Comparison of ENCODE assay signal across 8 mouse cellular contexts in genomic region chr12:95695834-95696521, GRCm38 (mm10). TPM values are rescaled to one million over a fixed set of nuclear protein-coding genes. Genes with fewer than 3 reads are reported as not detected.
DNase-seq lines count a peak whose midpoint lies in the region; ATAC-seq and TF ChIP-seq lines count a peak whose summit lies in the region.
"Had no signal": no experiment of that assay in that cellular context is flagged by ENCODE, and none has a peak within 500 bp of the region (broad histone marks: within the 10 kb centered on the region; RNA-seq: fewer than 3 reads in every experiment).

No protein-coding gene starts in this region.

- peak overlapping the region; percentile 77 for H3K9ac ChIP-seq in lung, embryonic 14.5 days
- H3K9ac ChIP-seq in embryonic facial prominence, embryonic 13.5 days: peak overlapping the region; percentile 89
- peak overlapping the region; percentile 79 for H3K9ac ChIP-seq in intestine, embryonic 14.5 days (ENCODE audit: low read length)
- H3K9ac ChIP-seq in neural tube, embryonic 12.5 days: peak overlapping the region; percentile 78

- ATAC-seq in lung, embryonic 14.5 days (ENCODE audit: insufficient read depth): peak; percentile 1; the same call in 1 of the 2 replicates
- ATAC-seq in embryonic facial prominence, embryonic 13.5 days (ENCODE audit: insufficient number of reproducible peaks, insufficient read depth, low FRiP score, low TSS enrichment, low read depth): no peak
- no peak for ATAC-seq in intestine, embryonic 14.5 days (replicated peaks; ENCODE audit: low FRiP score, low TSS enrichment, low read depth)
- 0 out of 2 replicates have a peak, but pooled peaks have one; percentile 23 for ATAC-seq in neural tube, embryonic 12.5 days (ENCODE audit: low FRiP score, low read depth)

- no peaks in the 10 kb centered on the region for H3K36me3 ChIP-seq in lung, embryonic 14.5 days (ENCODE audit: insufficient read depth)
- no peaks in the 10 kb centered on the region for H3K36me3 ChIP-seq in embryonic facial prominence, embryonic 13.5 days
- H3K36me3 ChIP-seq in intestine, embryonic 14.5 days (ENCODE audit: control insufficient read depth, insufficient read depth, low read length): no peaks in the 10 kb centered on the region
- H3K36me3 ChIP-seq in neural tube, embryonic 12.5 days: no peaks in the 10 kb centered on the region

- H3K27ac ChIP-seq in lung, embryonic 14.5 days (ENCODE audit: low read depth): peak overlapping the region; percentile 93
- H3K27ac ChIP-seq in embryonic facial prominence, embryonic 13.5 days: peak overlapping the region; percentile 97
- peak overlapping the region; percentile 86 for H3K27ac ChIP-seq in intestine, embryonic 14.5 days (ENCODE audit: low read depth)
- H3K27ac ChIP-seq in neural tube, embryonic 12.5 days: peak overlapping the region; percentile 72; the same call in 1 of the 2 replicates

- intact Hi-C loops in gastrocnemius, postnatal 14 days (cut with DNase I; ENCODE audit: low total_unique reads): no loop called here

- peak; percentile 40 for DNase-seq in lung, embryonic 14.5 days
- DNase-seq in lung, postnatal 25 days (ENCODE audit: low spot score): no peak
- DNase-seq in intestine, embryonic 14.5 days (ENCODE audit: low spot score): peak; percentile 58
- no peak for DNase-seq in adrenal gland, adult 2 months
- no peak for DNase-seq in gastrocnemius, postnatal 14 days

- H3K4me3 ChIP-seq in lung, embryonic 14.5 days (ENCODE audit: low read depth, low read length): peak overlapping the region; percentile 73
- peak overlapping the region; percentile 79 for H3K4me3 ChIP-seq in embryonic facial prominence, embryonic 13.5 days
- peak overlapping the region; percentile 85 for H3K4me3 ChIP-seq in intestine, embryonic 14.5 days (ENCODE audit: low read depth, low read length)
- peak overlapping the region; percentile 73 for H3K4me3 ChIP-seq in neural tube, embryonic 12.5 days

- H3K4me2 ChIP-seq in lung, embryonic 14.5 days: peak overlapping the region; percentile 79
- peak overlapping the region; percentile 91 for H3K4me2 ChIP-seq in embryonic facial prominence, embryonic 13.5 days
- peak overlapping the region; percentile 95 for H3K4me2 ChIP-seq in intestine, embryonic 14.5 days (ENCODE audit: low read length)
- peak overlapping the region; percentile 66 for H3K4me2 ChIP-seq in neural tube, embryonic 12.5 days (replicated peaks)

- H3K27me3 ChIP-seq in lung, embryonic 14.5 days (ENCODE audit: insufficient read depth, low read length): peaks cover 7% of the 10 kb centered on the region
- peaks cover 7% of the 10 kb centered on the region for H3K27me3 ChIP-seq in embryonic facial prominence, embryonic 13.5 days
- peaks cover 25% of the 10 kb centered on the region for H3K27me3 ChIP-seq in intestine, embryonic 14.5 days (replicated peaks; ENCODE audit: control insufficient read depth, insufficient read depth, low read length)
- H3K27me3 ChIP-seq in neural tube, embryonic 12.5 days (replicated peaks): peaks cover 30% of the 10 kb centered on the region

- no peak; the same call in 1 of the 2 replicates for TF ChIP-seq CTCF in lung, embryonic 14.5 days (IDR thresholded peaks at IDR 0.05; ENCODE audit: low read depth)

- WGBS in lung, embryonic 14.5 days: 1% methylated on average over 28 of the region's 28 CpGs
- WGBS in embryonic facial prominence, embryonic 13.5 days: under 1% methylated on average over 24 of the region's 28 CpGs
- WGBS in intestine, embryonic 14.5 days: under 1% methylated on average over 28 of the region's 28 CpGs
- under 1% methylated on average over 26 of the region's 28 CpGs for WGBS in neural tube, embryonic 12.5 days

- H3K9me3 ChIP-seq in lung, embryonic 14.5 days (ENCODE audit: low read depth, low read length): no peaks in the 10 kb centered on the region
- no peaks in the 10 kb centered on the region for H3K9me3 ChIP-seq in embryonic facial prominence, embryonic 13.5 days
- no peaks in the 10 kb centered on the region for H3K9me3 ChIP-seq in intestine, embryonic 14.5 days (ENCODE audit: control insufficient read depth, low read length)
- H3K9me3 ChIP-seq in neural tube, embryonic 12.5 days: no peaks in the 10 kb centered on the region

- peaks cover 6% of the 10 kb centered on the region; the same call in 1 of the 2 replicates for H3K4me1 ChIP-seq in lung, embryonic 14.5 days (ENCODE audit: insufficient read depth)
- H3K4me1 ChIP-seq in embryonic facial prominence, embryonic 13.5 days: peaks cover 30% of the 10 kb centered on the region
- peaks cover 14% of the 10 kb centered on the region; the same call in 1 of the 2 replicates for H3K4me1 ChIP-seq in intestine, embryonic 14.5 days (replicated peaks; ENCODE audit: control insufficient read depth, insufficient read depth, low read length)
- peaks cover 20% of the 10 kb centered on the region for H3K4me1 ChIP-seq in neural tube, embryonic 12.5 days

RNA-seq across cellular contexts. Expression of gene Flrt2, which starts 4.0 kb away (rescaled TPM):
- 14.1 and 15.6 TPM in 2 replicates for polyA plus RNA-seq in lung, embryonic 14.5 days (2014; fragmentation: Nextera tagmentation; extraction: Ambion mirVana)
- polyA plus RNA-seq in embryonic facial prominence, embryonic 13.5 days (2015; fragmentation: Nextera tagmentation; extraction: Ambion mirVana): 35.9 and 38.3 TPM in 2 replicates
- polyA plus RNA-seq in intestine, embryonic 14.5 days (2014; fragmentation: Nextera tagmentation; extraction: Ambion mirVana): 17.8 and 22.1 TPM in 2 replicates
- 31.6 and 31.8 TPM in 2 replicates for polyA plus RNA-seq in neural tube, embryonic 12.5 days (2016; fragmentation: Nextera tagmentation; extraction: Ambion mirVana)
- total RNA-seq in adrenal gland, adult 2 months (2021): 10 to 100 TPM; 10.4 to 11.5 TPM
- 2.2 and 2.8 TPM in 2 replicates for polyA plus RNA-seq in adrenal gland, adult 2 months (2012; rRNA removed)
- 10 to 100 TPM in 1 of 2 experiments, 1 to 10 TPM in 1; 6.3 to 10.9 TPM for total RNA-seq in gastrocnemius, postnatal 14 days (2021)
- total RNA-seq: common myeloid progenitor, adult 5-6 weeks had no signal

Comparison
In these comparisons a context has a peak if more than half of its experiments do, and no peak if none do; other contexts are left out.
1. DNase-seq: peak in lung, embryonic 14.5 days (single experiment) and intestine, embryonic 14.5 days (single experiment); none in lung, postnatal 25 days (single experiment), adrenal gland, adult 2 months (single experiment) and gastrocnemius, postnatal 14 days (single experiment).
2. ATAC-seq: peak in lung, embryonic 14.5 days (single experiment) and neural tube, embryonic 12.5 days (single experiment); none in embryonic facial prominence, embryonic 13.5 days (single experiment) and intestine, embryonic 14.5 days (single experiment).
3. Peak in every context shown above with its lines, with median percentiles within 50 percentile points of each other: H3K27ac ChIP-seq, H3K4me2 ChIP-seq, H3K4me3 ChIP-seq and H3K9ac ChIP-seq.